Mouse (Mus musculus) forebrain, embryonic 12.5 days (tissue): ENCODE measurements around the gene Map3k13. TPM values are rescaled to one million over a fixed set of nuclear protein-coding genes. Genes with fewer than 3 reads are reported as not detected.
A peak's percentile ranks its signal among the peaks of the same experiment; 100 is the strongest.
"Not testable (repeated sequence)": the region's sequence is repeated elsewhere in the genome, so short reads cannot be mapped to it uniquely, and the experiment has no call there.

Experiments used
- ATAC-seq: fragments of 200-750 bp; cut with Nextera tagmentation; 2 replicates; pipeline ENCODE4 v1.8.0; 2017; ENCODE audit warnings: moderate TSS enrichment; ENCODE audit not compliant: low FRiP score
- H3K27ac ChIP-seq: fragments of 300-500 bp; sonication (generic); 2 replicates; pipeline ENCODE4 v1.5.1; 2016; ENCODE audit warnings: mild to moderate bottlenecking
- H3K27me3 ChIP-seq: fragments of 300-500 bp; sonication (generic); 2 replicates; pipeline ENCODE4 v1.6.1; 2016; ENCODE audit warnings: mild to moderate bottlenecking
- H3K36me3 ChIP-seq: fragments of 300-500 bp; sonication (generic); replicated peaks from 2 replicates; pipeline ENCODE4 v1.6.1; 2016; ENCODE audit warnings: mild to moderate bottlenecking
- H3K4me1 ChIP-seq: fragments of 300-500 bp; sonication (generic); 2 replicates; pipeline ENCODE4 v1.6.1; 2016
- H3K4me2 ChIP-seq: fragments of 300-500 bp; sonication (generic); 2 replicates; pipeline ENCODE4 v1.6.1; 2016; ENCODE audit warnings: mild to moderate bottlenecking, moderate library complexity
- H3K4me3 ChIP-seq: fragments of 300-500 bp; sonication (generic); replicated peaks from 2 replicates; pipeline ENCODE4 v1.5.1; 2016; ENCODE audit warnings: mild to moderate bottlenecking
- H3K9ac ChIP-seq: fragments of 300-500 bp; sonication (generic); 2 replicates; pipeline ENCODE4 v1.6.1; 2016; ENCODE audit warnings: mild to moderate bottlenecking
- H3K9me3 ChIP-seq: fragments of 300-500 bp; sonication (generic); 2 replicates; pipeline ENCODE4 v1.6.1; 2016
- WGBS: fragments of 180-500 bp; shearing (Covaris S2); methylation state at CpG from one replicate; pipeline ENCODE4 v1.1.7; 2016; 5-methylcytosine and 5-hydroxymethylcytosine counted together
- polyA plus RNA-seq: library from polyadenylated mRNA; unstranded; fragments of >200 nt; fragmentation: Nextera tagmentation; extraction: Ambion mirVana; gene quantifications from 2 replicates; pipeline ENCODE4 v1.2.1, GENCODE M21; 2016

Gene Map3k13
- polyA plus RNA-seq, 1 experiment from 2014 or later, result 4.8 TPM

DNA sequence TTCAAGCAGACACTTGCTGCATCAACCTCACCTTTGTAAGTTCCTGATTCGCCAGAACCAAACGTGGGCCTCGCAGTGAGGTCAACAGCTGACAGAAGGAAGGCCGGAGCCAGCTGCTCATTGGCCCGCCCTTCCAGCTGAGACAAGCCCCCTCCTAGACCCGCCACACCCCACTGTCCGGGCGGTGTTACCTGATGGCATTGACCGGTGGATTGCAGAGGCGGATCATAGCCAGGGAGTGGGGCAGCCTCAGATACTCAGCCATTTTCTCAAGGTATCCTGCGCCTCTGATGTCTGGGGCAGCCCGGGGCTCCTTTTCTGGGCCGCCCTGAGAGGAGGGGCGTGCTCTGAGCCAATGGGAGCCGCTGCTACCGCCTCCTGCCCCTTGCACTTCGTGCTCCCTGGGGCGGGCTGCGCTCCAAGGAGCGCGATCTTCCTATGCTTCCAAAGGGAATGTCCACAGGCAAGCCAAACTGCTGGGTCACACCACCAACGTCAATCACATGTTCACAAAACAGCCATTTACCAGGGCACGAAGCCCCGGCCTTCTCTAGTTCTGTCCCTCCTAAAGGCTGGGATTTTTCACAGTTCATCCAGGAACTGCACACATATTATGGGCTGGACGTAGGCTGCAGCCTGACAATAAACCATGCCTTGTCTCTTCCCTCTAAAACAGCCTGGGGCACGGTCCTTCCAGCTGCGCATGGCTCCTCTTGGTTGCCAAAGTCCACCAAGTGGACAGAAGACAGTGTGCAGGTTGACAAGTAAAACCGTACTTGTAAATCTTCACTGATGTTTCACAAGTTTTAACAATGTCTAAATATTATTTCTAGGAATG, 6.4 kb upstream of the Map3k13 start, which contains the start of gene Ehhadh:
TSS of gene Ehhadh (minus strand) at position 292 of the 838 bp plus-strand sequence.
- Histone ChIP-seq H3K27me3 (peaks cover 5% of the 10 kb centered on the region; the same call in 1 of the 2 replicates), H3K9ac (peak within 1 kb of the TSS; percentile 51), H3K4me2 (peak within 1 kb of the TSS; percentile 59), H3K27ac (no peak within 1 kb of the TSS), H3K4me3 (peak within 1 kb of the TSS; percentile 39), H3K4me1 (peaks cover 10% of the 10 kb centered on the region), H3K9me3 (no peaks in the 10 kb centered on the region), H3K36me3 (no peaks in the 10 kb centered on the region)
- 8% methylated on average over 28 of the region's 28 CpGs for WGBS
- peak; percentile 88 for ATAC-seq

- Histone ChIP-seq H3K9me3 (no peaks in the 10 kb centered on the region), H3K4me3 (no peak overlapping the region), H3K9ac (no peak overlapping the region), H3K27me3 (peaks cover 5% of the 10 kb centered on the region; the same call in 1 of the 2 replicates), H3K27ac (no peak overlapping the region), H3K4me2 (no peak overlapping the region), H3K4me1 (peaks cover 13% of the 10 kb centered on the region), H3K36me3 (no peaks in the 10 kb centered on the region)
- 50% methylated on average over 3 of the region's 3 CpGs for WGBS
- no peak for ATAC-seq
Observed at GRCm38 (mm10) chr16:21788581-21788980, 5.6 kb upstream of the Map3k13 start.

- Histone ChIP-seq H3K4me1 (peaks cover 15% of the 10 kb centered on the region), H3K9ac (no peak overlapping the region), H3K27ac (no peak overlapping the region), H3K36me3 (no peaks in the 10 kb centered on the region), H3K9me3 (no peaks in the 10 kb centered on the region), H3K4me3 (no peak overlapping the region), H3K27me3 (peaks cover 5% of the 10 kb centered on the region; the same call in 1 of the 2 replicates), H3K4me2 (no peak overlapping the region)
- no peak for ATAC-seq
- 83% methylated on average over 2 of the region's 2 CpGs for WGBS
Observed at GRCm38 (mm10) chr16:21789180-21789579, 5.0 kb upstream of the Map3k13 start.

GRCm38 (mm10) chr16:21790469-21790868, 3.7 kb upstream of the Map3k13 start:
- no peak overlapping the region for H3K4me3 ChIP-seq
- no peak overlapping the region for H3K4me2 ChIP-seq
- H3K36me3 ChIP-seq, result no peaks in the 10 kb centered on the region
- no peaks in the 10 kb centered on the region for H3K9me3 ChIP-seq
- no peak for ATAC-seq
- no peak overlapping the region for H3K9ac ChIP-seq
- 16% methylated on average over 1 of the region's 1 CpGs for WGBS
- H3K4me1 ChIP-seq, result peaks cover 21% of the 10 kb centered on the region
- H3K27ac ChIP-seq, result no peak overlapping the region
- peaks cover 5% of the 10 kb centered on the region; the same call in 1 of the 2 replicates for H3K27me3 ChIP-seq

DNA sequence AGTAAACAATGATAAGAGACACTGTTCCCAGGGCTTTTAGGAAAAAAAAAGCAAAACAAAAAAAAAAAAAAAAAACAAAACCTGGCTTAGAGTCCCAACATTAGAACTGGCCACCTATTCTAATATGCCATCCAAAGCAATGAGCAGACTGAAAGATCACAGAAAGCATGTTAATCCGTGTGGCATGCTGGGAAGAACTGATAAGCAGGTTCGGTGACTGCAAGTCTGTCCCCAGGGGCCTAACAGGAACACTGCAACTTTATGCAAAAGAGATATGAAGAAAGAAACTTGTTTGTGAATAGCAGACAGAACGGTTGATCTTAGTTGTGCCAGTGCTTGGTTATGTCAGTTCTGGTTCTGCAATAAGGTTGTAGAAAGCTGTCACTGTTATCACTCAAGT, 2.4 kb upstream of the Map3k13 start:
- no peaks in the 10 kb centered on the region for H3K36me3 ChIP-seq
- H3K27ac ChIP-seq, result no peak overlapping the region
- H3K4me3 ChIP-seq, result no peak overlapping the region
- H3K27me3 ChIP-seq, result peaks cover 5% of the 10 kb centered on the region; the same call in 1 of the 2 replicates
- no peak overlapping the region for H3K9ac ChIP-seq
- no peak overlapping the region for H3K4me2 ChIP-seq
- H3K9me3 ChIP-seq, result no peaks in the 10 kb centered on the region
- WGBS, result 67% methylated on average over 3 of the region's 3 CpGs
- peaks cover 27% of the 10 kb centered on the region for H3K4me1 ChIP-seq
- no peak for ATAC-seq

DNA sequence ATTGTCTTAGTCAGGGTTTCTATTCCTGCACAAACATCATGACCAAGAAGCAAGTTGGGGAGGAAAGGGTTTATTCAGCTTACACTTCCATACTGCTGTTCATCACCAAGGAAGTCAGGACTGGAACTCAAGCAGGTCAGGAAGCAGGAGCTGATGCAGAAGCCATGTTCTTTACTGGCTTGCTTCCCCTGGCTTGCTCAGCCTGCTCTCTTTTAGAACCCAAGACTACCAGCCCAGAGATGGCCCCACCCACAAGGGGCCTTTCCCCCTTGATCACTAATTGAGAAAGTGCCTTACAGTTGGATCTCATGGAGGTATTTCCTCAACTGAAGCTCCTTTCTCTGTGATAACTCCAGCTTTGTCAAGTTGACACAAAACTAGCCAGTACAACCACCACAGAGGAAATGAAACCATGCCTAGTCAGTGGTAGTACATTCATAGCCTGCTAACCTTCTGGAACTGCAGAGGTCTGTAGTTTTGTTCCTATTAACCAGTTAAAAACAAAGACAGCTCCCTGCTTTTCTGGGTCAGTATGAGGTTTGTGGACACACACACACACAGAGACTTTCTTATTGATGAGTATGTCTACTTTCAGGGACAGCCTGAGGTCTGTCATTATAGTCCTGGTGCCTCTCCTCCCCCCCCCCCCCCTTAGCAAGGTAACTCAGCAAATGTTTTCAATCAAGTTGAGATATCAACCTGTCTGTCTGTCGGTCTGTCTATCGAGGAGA, 901 bp upstream of the Map3k13 start:
- WGBS, result 42% methylated on average over 2 of the region's 2 CpGs
- H3K4me3 ChIP-seq, result peak overlapping the region; percentile 81
- ATAC-seq, H3K27me3 ChIP-seq, H3K9me3 ChIP-seq, H3K27ac ChIP-seq, H3K36me3 ChIP-seq: not testable (repeated sequence)
- H3K4me2 ChIP-seq, result peak overlapping the region; percentile 83
- peaks cover 17% of the 10 kb centered on the region for H3K4me1 ChIP-seq
- peak overlapping the region; percentile 77; the same call in 1 of the 2 replicates for H3K9ac ChIP-seq

DNA sequence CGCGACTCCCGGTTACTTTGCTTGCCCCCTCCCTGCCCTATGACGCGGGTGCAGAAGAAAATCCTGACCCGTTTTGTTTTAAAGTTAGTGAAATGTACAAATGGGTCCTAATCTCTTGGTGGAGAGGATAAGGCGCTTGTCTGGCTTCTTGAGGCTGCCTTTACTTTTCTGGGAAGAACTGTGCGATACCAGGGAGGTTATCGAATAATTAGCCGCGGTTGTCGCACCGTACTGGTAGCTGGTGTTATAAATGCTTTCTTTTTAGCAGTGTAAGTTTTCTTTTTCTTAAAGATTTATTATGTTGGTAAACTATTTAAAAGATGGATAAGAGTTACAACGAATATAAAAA, 525 bp downstream of the Map3k13 start:
- Histone ChIP-seq H3K36me3 (peaks cover 3% of the 10 kb centered on the region; the same call in 1 of the 2 replicates), H3K27ac (peak overlapping the region; percentile 90; the same call in 1 of the 2 replicates), H3K4me3 (peak overlapping the region; percentile 81), H3K4me1 (peaks cover 17% of the 10 kb centered on the region), H3K4me2 (peak overlapping the region; percentile 83), H3K9ac (peak overlapping the region; percentile 77), H3K9me3 (no peaks in the 10 kb centered on the region), H3K27me3 (no peaks in the 10 kb centered on the region)
- 3% methylated on average over 14 of the region's 14 CpGs for WGBS
- ATAC-seq, result no peak; the same call in 1 of the 2 replicates

DNA sequence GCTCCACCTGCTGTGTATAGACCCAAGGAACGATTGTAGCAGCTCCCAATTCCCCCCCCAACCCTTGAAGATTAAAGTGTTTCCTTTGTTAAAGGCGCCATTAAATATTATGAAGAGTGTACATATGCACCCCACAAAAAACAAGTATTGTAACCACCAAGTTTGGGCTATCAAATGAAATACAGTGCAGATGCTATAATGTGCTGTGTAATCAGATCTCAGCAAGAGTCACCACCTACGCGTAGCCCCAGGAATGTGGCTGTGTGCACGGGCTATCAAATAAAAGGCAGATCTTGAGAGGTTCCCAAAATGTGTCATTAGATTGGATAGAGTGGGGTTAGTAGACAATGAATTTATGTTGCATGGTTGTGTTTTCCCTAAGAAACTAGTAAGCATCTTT, 925 bp downstream of the Map3k13 start:
- ATAC-seq, result no peak
- Histone ChIP-seq H3K4me3 (peak overlapping the region; percentile 81), H3K9me3 (no peaks in the 10 kb centered on the region), H3K4me2 (peak overlapping the region; percentile 83), H3K4me1 (peaks cover 17% of the 10 kb centered on the region), H3K36me3 (peaks cover 4% of the 10 kb centered on the region; the same call in 1 of the 2 replicates), H3K27me3 (no peaks in the 10 kb centered on the region), H3K9ac (0 out of 2 replicates have a peak overlapping the region, but pooled peaks have one; percentile 77), H3K27ac (no peak overlapping the region)
- 15% methylated on average over 5 of the region's 5 CpGs for WGBS

- Histone ChIP-seq H3K9me3 (no peaks in the 10 kb centered on the region), H3K4me3 (no peak overlapping the region), H3K36me3 (peaks cover 45% of the 10 kb centered on the region), H3K4me1 (no peaks in the 10 kb centered on the region), H3K27ac (no peak overlapping the region), H3K27me3 (no peaks in the 10 kb centered on the region), H3K4me2 (no peak overlapping the region), H3K9ac (no peak overlapping the region)
- no peak for ATAC-seq
- 80% methylated on average over 1 of the region's 1 CpGs for WGBS
Observed at GRCm38 (mm10) chr16:21804258-21804657, 10.1 kb downstream of the Map3k13 start.

- H3K4me2 ChIP-seq, result no peak overlapping the region
- no peak overlapping the region for H3K9ac ChIP-seq
- H3K27me3 ChIP-seq, result no peaks in the 10 kb centered on the region
- WGBS, result 93% methylated on average over 1 of the region's 1 CpGs
- H3K4me1 ChIP-seq, result no peaks in the 10 kb centered on the region
- ATAC-seq, result no peak
- H3K9me3 ChIP-seq, result no peaks in the 10 kb centered on the region
- no peak overlapping the region for H3K4me3 ChIP-seq
- peaks cover 38% of the 10 kb centered on the region for H3K36me3 ChIP-seq
- no peak overlapping the region for H3K27ac ChIP-seq
Observed at GRCm38 (mm10) chr16:21806892-21807291, 12.7 kb downstream of the Map3k13 start.

DNA sequence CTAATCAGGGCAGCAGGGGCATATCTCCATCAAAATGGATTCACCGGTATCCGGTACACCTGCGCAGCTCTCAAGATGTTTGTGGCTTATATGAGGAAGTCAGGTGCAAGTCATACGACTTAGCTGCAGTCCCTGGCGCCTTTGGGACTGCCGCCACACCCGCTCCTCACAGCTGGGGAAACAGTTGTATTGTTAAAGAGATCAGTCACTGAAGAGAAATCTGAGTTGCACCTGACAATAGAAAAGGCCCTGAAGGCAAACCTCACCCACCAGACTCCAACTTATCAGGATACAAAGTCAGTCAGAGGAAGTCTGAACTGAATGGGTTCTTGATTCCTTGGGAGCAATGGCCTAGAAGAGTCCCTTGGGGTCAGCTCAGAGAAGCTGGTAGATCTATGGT, 13.6 kb downstream of the Map3k13 start:
- H3K4me1 ChIP-seq, H3K27me3 ChIP-seq, H3K27ac ChIP-seq, ATAC-seq, H3K4me3 ChIP-seq, H3K9ac ChIP-seq, H3K4me2 ChIP-seq, H3K9me3 ChIP-seq: not testable (repeated sequence)
- peaks cover 37% of the 10 kb centered on the region for H3K36me3 ChIP-seq
- WGBS, result 85% methylated on average over 7 of the region's 7 CpGs

DNA sequence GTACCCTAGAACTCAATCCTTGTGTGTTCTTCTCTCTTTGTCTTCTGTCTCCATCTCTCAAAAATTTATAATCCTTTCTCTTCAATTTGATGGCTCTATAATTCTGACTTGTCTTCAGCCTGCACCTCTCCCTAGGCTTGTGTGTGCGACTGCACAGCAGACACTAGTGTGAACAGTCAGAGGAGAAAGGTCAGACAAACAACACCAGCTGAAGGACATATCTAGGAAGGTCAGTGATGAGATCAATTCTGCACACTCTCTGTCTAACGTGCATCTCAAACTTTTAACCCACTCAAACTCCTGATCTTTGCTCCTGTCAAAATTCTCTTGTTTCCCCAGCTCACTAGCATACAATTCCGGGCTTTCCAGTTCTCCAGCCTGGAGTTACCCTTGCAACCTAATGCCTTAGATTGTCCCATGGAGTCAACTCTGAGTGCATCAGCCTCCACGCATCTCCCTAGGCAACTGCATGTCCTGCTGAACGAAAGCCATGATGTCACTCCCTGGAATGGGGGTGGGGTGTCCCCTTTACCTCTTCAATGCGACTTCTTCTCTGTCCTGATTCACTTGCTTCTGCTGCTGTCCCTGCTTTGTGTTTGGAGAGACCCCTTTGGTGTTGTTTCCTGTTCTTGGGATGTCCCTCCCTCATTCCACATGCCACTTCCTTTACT, 19.2 kb downstream of the Map3k13 start:
- no peak overlapping the region for H3K4me3 ChIP-seq
- no peaks in the 10 kb centered on the region for H3K27me3 ChIP-seq
- H3K36me3 ChIP-seq, result peaks cover 25% of the 10 kb centered on the region
- H3K4me2 ChIP-seq, result no peak overlapping the region
- H3K9me3 ChIP-seq, result no peaks in the 10 kb centered on the region
- no peak overlapping the region for H3K27ac ChIP-seq
- no peak overlapping the region for H3K9ac ChIP-seq
- WGBS, result 76% methylated on average over 6 of the region's 6 CpGs
- ATAC-seq, result no peak
- H3K4me1 ChIP-seq, result no peaks in the 10 kb centered on the region; the same call in 1 of the 2 replicates
